Mouse (Mus musculus) hindbrain, embryonic 16.5 days (tissue): ENCODE measurements around the gene Copz1. TPM values are rescaled to one million over a fixed set of nuclear protein-coding genes. Genes with fewer than 3 reads are reported as not detected.

Experiments
- ATAC-seq: fragments of 200-750 bp; cut with Nextera tagmentation; 2 replicates; pipeline ENCODE4 v1.8.0; 2017; ENCODE audit warnings: moderate TSS enrichment, moderate library complexity
- H3K27ac ChIP-seq: fragments of 300-500 bp; sonication (generic); 2 replicates; pipeline ENCODE4 v1.5.1; 2014; ENCODE audit warnings: low read depth, mild to moderate bottlenecking, control low read depth, low read length, moderate library complexity
- H3K27me3 ChIP-seq: fragments of 300-500 bp; sonication (generic); replicated peaks from 2 replicates; pipeline ENCODE4 v1.6.1; 2014; ENCODE audit warnings: low read length; ENCODE audit not compliant: control insufficient read depth, insufficient read depth
- H3K36me3 ChIP-seq: fragments of 300-500 bp; sonication (generic); 2 replicates; pipeline ENCODE4 v1.6.1; 2014; ENCODE audit warnings: mild to moderate bottlenecking, low read length, moderate library complexity, mixed read lengths; ENCODE audit not compliant: control insufficient read depth, insufficient read depth
- H3K4me1 ChIP-seq: fragments of 300-500 bp; sonication (generic); 2 replicates; pipeline ENCODE4 v1.6.1; 2014; ENCODE audit warnings: low read depth, low read length; ENCODE audit not compliant: control insufficient read depth, insufficient read depth
- H3K4me2 ChIP-seq: fragments of 300-500 bp; sonication (generic); 2 replicates; pipeline ENCODE4 v1.6.1; 2014; ENCODE audit warnings: mild to moderate bottlenecking, low read length, control low read depth, moderate library complexity
- H3K4me3 ChIP-seq: fragments of 300-500 bp; sonication (generic); 2 replicates; pipeline ENCODE4 v1.5.1; 2014; ENCODE audit warnings: mild to moderate bottlenecking, low read length, control low read depth, moderate library complexity
- H3K9ac ChIP-seq: fragments of 300-500 bp; sonication (generic); 2 replicates; pipeline ENCODE4 v1.6.1; 2014; ENCODE audit warnings: low read depth, mild to moderate bottlenecking, control low read depth, low read length, moderate library complexity
- H3K9me3 ChIP-seq: fragments of 300-500 bp; sonication (generic); 2 replicates; pipeline ENCODE4 v1.6.1; 2014; ENCODE audit warnings: mild to moderate bottlenecking, low read length, moderate library complexity; ENCODE audit not compliant: control insufficient read depth
- WGBS: fragments of 180-500 bp; shearing (Covaris S2); extraction: QIAGEN DNeasy Blood & Tissue Kit; methylation state at CpG from one replicate; pipeline ENCODE4 v1.1.7; 2014; 5-methylcytosine and 5-hydroxymethylcytosine counted together
- polyA plus RNA-seq: library from polyadenylated mRNA; unstranded; fragments of >200 nt; fragmentation: Nextera tagmentation; extraction: Ambion mirVana; gene quantifications from 2 replicates; pipeline ENCODE4 v1.2.1, GENCODE M21; 2015

The Copz1 gene
- polyA plus RNA-seq, 1 experiment from 2014 or later: 207 TPM

- peak overlapping the region; percentile 82 for H3K4me3 ChIP-seq
- no peaks in the 10 kb centered on the region for H3K27me3 ChIP-seq
- peak overlapping the region; percentile 87 for H3K27ac ChIP-seq
- H3K36me3 ChIP-seq: peaks cover 3% of the 10 kb centered on the region; the same call in 1 of the 2 replicates
- H3K9ac ChIP-seq: peak overlapping the region; percentile 94
- ATAC-seq: peak; percentile 80
- H3K4me1 ChIP-seq: peaks cover 26% of the 10 kb centered on the region
- H3K9me3 ChIP-seq: no peaks in the 10 kb centered on the region
- WGBS: under 1% methylated on average over 17 of the region's 26 CpGs
- H3K4me2 ChIP-seq: peak overlapping the region; percentile 93
These were observed 50.5 kb downstream of the Copz1 start for GRCm38 (mm10) chr15:103323070-103323454.

- no peaks in the 10 kb centered on the region for H3K27me3 ChIP-seq
- WGBS: 2% methylated on average over 30 of the region's 40 CpGs
- peak overlapping the region; percentile 82 for H3K4me3 ChIP-seq
- peaks cover 26% of the 10 kb centered on the region for H3K4me1 ChIP-seq
- peak; percentile 97 for ATAC-seq
- H3K9ac ChIP-seq: peak overlapping the region; percentile 94
- H3K27ac ChIP-seq: peak overlapping the region; percentile 87
- H3K4me2 ChIP-seq: peak overlapping the region; percentile 93
- no peaks in the 10 kb centered on the region for H3K9me3 ChIP-seq
- H3K36me3 ChIP-seq: peaks cover 2% of the 10 kb centered on the region; the same call in 1 of the 2 replicates
These were observed 51.1 kb downstream of the Copz1 start for GRCm38 (mm10) chr15:103323455-103324247.

- WGBS: 52% methylated on average over 5 of the region's 5 CpGs
- no peaks in the 10 kb centered on the region for H3K9me3 ChIP-seq
- no peak overlapping the region for H3K4me3 ChIP-seq
- no peak overlapping the region for H3K27ac ChIP-seq
- H3K4me2 ChIP-seq: no peak overlapping the region
- ATAC-seq: no peak
- H3K9ac ChIP-seq: peak overlapping the region; percentile 13; the same call in 1 of the 2 replicates
- no peaks in the 10 kb centered on the region; the same call in 1 of the 2 replicates for H3K27me3 ChIP-seq
- no peaks in the 10 kb centered on the region for H3K36me3 ChIP-seq
- peaks cover 13% of the 10 kb centered on the region for H3K4me1 ChIP-seq
These were observed 60.6 kb downstream of the Copz1 start for GRCm38 (mm10) chr15:103333081-103333615.

GRCm38 (mm10) chr15:103333738-103334137 lies 61.2 kb downstream of the Copz1 start:
- Histone ChIP-seq H3K36me3 (no peaks in the 10 kb centered on the region), H3K9me3 (no peaks in the 10 kb centered on the region), H3K27me3 (no peaks in the 10 kb centered on the region; the same call in 1 of the 2 replicates), H3K27ac (no peak overlapping the region), H3K4me1 (peaks cover 16% of the 10 kb centered on the region), H3K4me3 (no peak overlapping the region), H3K4me2 (no peak overlapping the region), H3K9ac (no peak overlapping the region)
- WGBS: 52% methylated on average over 5 of the region's 5 CpGs
- ATAC-seq: no peak

GRCm38 (mm10) chr15:103334194-103334593 lies 61.7 kb downstream of the Copz1 start:
- Histone ChIP-seq H3K4me2 (no peak overlapping the region), H3K27me3 (no peaks in the 10 kb centered on the region; the same call in 1 of the 2 replicates), H3K36me3 (no peaks in the 10 kb centered on the region), H3K9me3 (no peaks in the 10 kb centered on the region), H3K4me1 (peaks cover 16% of the 10 kb centered on the region), H3K27ac (no peak overlapping the region), H3K9ac (no peak overlapping the region), H3K4me3 (no peak overlapping the region)
- no peak for ATAC-seq
- WGBS: 7% methylated on average over 2 of the region's 2 CpGs

GRCm38 (mm10) chr15:103335040-103335439 lies 62.5 kb downstream of the Copz1 start:
- no peak overlapping the region for H3K4me3 ChIP-seq
- no peaks in the 10 kb centered on the region; the same call in 1 of the 2 replicates for H3K27me3 ChIP-seq
- H3K4me2 ChIP-seq: no peak overlapping the region
- H3K9me3 ChIP-seq: no peaks in the 10 kb centered on the region
- ATAC-seq: no peak
- no peak overlapping the region for H3K27ac ChIP-seq
- H3K4me1 ChIP-seq: peaks cover 17% of the 10 kb centered on the region
- H3K9ac ChIP-seq: no peak overlapping the region
- H3K36me3 ChIP-seq: no peaks in the 10 kb centered on the region
- WGBS: 51% methylated on average over 3 of the region's 3 CpGs

GRCm38 (mm10) chr15:103335488-103336235 lies 63.1 kb downstream of the Copz1 start:
- H3K4me3 ChIP-seq: no peak overlapping the region
- peak overlapping the region; percentile 31 for H3K9ac ChIP-seq
- ATAC-seq: no peak
- peak overlapping the region; percentile 11; the same call in 1 of the 2 replicates for H3K27ac ChIP-seq
- H3K4me2 ChIP-seq: no peak overlapping the region
- H3K36me3 ChIP-seq: no peaks in the 10 kb centered on the region
- 27% methylated on average over 7 of the region's 7 CpGs for WGBS
- H3K4me1 ChIP-seq: peaks cover 21% of the 10 kb centered on the region
- no peaks in the 10 kb centered on the region; the same call in 1 of the 2 replicates for H3K27me3 ChIP-seq
- no peaks in the 10 kb centered on the region for H3K9me3 ChIP-seq

- Histone ChIP-seq H3K36me3 (no peaks in the 10 kb centered on the region), H3K4me3 (no peak overlapping the region), H3K4me2 (no peak overlapping the region), H3K9me3 (no peaks in the 10 kb centered on the region), H3K27ac (no peak overlapping the region), H3K9ac (no peak overlapping the region), H3K27me3 (no peaks in the 10 kb centered on the region; the same call in 1 of the 2 replicates), H3K4me1 (peaks cover 27% of the 10 kb centered on the region)
- ATAC-seq: no peak
- WGBS: 22% methylated on average over 11 of the region's 11 CpGs
These were observed 64.6 kb downstream of the Copz1 start for GRCm38 (mm10) chr15:103336996-103337667.
